Mouse (Mus musculus) layer of hippocampus, adult 11-12 months (tissue): ENCODE measurements around the gene Teddm3.
"Not testable (repeated sequence)": the region's sequence is repeated elsewhere in the genome, so short reads cannot be mapped to it uniquely, and the experiment has no call there.

Source experiments
- DNase-seq: peaks from one replicate; pipeline ENCODE4 v3.0.0; 2022; ENCODE audit warnings: low spot score

The Teddm3 gene

GRCm38 (mm10) chr16:21149896-21150295 lies 3.9 kb downstream of the Teddm3 start:
- DNase-seq = no peak

DNA sequence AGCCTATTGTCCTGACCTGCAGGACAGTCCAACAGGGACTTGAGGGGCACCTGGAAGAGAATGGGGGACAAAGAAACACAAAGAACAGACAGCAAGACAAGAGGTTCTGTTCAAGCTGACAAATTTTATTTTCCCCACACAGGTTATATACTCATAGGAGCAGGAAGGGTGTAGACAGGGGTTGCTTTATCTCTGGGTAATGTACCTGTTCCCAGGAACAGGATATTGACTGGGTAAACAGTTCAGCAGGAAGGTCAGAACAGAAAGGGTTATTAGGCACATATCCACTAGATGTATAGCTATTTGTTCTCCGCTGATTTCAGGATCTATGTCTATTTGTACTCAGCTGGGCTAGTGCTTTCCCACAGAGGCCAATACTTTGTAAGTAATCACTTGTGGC lies 5.3 kb downstream of the Teddm3 start:
- DNase-seq = not testable (repeated sequence)

DNA sequence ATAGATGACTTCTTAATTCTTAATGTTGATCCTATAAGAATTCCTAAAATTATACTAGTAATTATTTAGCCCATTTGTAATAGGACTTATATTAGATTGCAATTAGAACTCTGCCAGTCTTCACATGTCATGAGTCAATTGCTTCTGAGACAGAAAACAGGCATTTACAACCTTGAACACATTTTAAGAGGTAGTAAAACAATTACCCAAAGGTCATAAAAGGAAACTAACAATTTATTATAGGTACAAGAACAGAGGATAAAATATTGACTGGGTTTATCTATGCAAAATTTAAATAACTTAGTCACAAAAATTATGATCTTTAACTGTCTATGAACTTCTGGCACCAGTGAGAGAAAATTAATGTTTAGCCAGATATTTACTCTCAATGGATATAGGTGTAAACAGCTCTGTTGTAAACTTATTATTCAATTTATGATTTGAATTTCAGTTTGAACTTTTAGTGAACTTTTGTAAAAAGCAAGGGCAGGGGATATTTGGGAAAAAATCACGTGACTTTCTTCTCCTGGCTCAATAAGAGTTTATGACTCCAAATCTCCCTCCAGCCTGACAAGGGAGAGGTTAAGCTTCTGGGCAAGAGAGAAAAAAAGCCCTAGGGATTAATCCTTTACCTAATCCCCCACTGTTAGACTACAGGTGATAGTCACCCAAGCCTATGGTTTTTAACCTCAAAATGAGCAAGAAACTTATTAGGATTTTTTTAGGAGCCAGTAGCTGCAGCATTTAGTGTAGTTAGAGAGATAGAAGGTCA lies 17.3 kb downstream of the Teddm3 start:
- no peak for DNase-seq

DNA sequence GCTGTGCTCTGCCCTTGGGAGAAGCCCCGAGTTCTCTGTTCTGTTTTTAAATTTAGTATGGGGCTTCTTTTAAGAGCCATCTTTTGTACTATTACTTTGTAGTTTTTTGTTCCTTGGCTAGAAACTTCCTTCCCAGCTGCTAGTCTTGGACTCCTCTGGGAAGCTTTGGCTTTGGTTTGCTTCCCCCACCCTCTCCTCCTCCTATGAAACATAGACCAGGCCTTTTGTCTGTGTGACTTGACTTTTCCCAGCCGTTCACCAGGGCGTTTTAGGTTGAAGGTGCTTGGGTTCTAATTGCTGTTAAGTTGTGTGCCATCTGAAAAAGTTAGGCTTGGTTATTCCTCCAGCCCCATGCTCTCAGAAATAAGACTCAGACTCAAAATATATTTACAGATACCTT lies 26.1 kb downstream of the Teddm3 start:
- DNase-seq = not testable (repeated sequence)

DNA sequence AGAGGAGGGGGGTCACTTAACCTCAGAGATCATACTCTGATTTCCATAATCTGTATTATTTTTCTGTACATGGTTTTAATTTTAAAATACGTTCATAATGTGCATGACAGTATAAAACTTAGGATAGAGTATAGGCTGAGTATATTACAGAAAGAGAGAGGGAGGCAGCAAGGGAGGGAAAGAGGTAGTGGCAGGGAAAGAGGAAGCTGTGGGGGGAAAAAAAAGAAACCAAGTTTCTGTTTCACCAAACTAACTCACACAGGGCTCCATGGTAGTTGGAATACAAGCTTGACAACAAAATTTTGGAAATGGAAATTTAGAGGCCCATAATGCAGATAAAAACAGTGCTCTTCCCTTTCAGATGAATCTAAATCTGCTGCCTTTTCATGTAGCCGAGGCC lies 31.0 kb downstream of the Teddm3 start:
- DNase-seq = not testable (repeated sequence)

GRCm38 (mm10) chr16:21116078-21116477 lies 37.7 kb downstream of the Teddm3 start:
- DNase-seq = no peak

DNA sequence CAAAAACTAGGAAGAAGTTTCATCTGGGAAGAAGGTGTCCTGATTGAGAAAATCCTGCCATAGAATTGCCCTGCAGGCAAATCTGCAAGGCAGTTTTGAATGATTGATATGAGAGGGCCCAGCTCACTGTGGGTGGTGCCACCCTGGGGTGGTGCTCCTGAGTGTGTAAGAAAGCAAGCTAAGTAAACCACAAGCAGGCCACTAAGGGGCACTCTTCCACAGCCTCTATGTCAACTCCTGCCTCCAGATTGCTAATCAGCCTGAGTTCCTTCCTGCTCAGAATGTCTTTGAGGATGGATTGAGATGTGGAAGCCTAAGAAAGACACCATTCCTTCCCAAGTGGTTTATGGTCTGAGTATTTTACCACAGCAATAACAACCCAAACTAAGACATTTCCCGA lies 44.3 kb downstream of the Teddm3 start:
- no peak for DNase-seq
